ENCODE assay signal across 12 mouse cellular contexts in genomic region chr10:70496938-70497337, GRCm38 (mm10). TPM values are rescaled to one million over a fixed set of nuclear protein-coding genes. Genes with fewer than 3 reads are reported as not detected.
DNase-seq lines count a peak whose midpoint lies in the region; ATAC-seq lines count a peak whose summit lies in the region.
"Had no signal": no experiment of that assay in that cellular context is flagged by ENCODE, and none has a peak within 500 bp of the region (broad histone marks: within the 10 kb centered on the region; RNA-seq: fewer than 3 reads in every experiment).

No protein-coding gene starts in this region.

- no peak overlapping the region for H3K4me2 ChIP-seq in kidney, embryonic 15.5 days
- H3K4me2 ChIP-seq in heart, embryonic 15.5 days: no peak overlapping the region
- no peak overlapping the region for H3K4me2 ChIP-seq in forebrain, embryonic 14.5 days (ENCODE audit: low read length)
- H3K4me2 ChIP-seq: limb, embryonic 12.5 days had no signal

- H3K4me3 ChIP-seq in kidney, embryonic 15.5 days (replicated peaks): no peak overlapping the region
- H3K4me3 ChIP-seq in heart, embryonic 15.5 days: no peak overlapping the region
- no peak overlapping the region for H3K4me3 ChIP-seq in forebrain, embryonic 14.5 days (ENCODE audit: low read depth, low read length)
- H3K4me3 ChIP-seq: limb, embryonic 12.5 days had no signal

- no peak overlapping the region for H3K9ac ChIP-seq in kidney, embryonic 15.5 days
- no peak overlapping the region for H3K9ac ChIP-seq in heart, embryonic 15.5 days
- no peak overlapping the region for H3K9ac ChIP-seq in forebrain, embryonic 14.5 days (ENCODE audit: low read length)
- H3K9ac ChIP-seq: limb, embryonic 12.5 days had no signal

- DNase-seq in kidney, adult 9 months: peak; percentile 54
- DNase-seq in adrenal gland, postnatal 10 days: peak; percentile 36
- peak; percentile 67 for DNase-seq in lung, postnatal 14 days
- no peak for DNase-seq in thymus, postnatal 14 days
- DNase-seq in T-cell, adult 2 months (ENCODE audit: low spot score): no peak
- no peak for DNase-seq in forebrain, embryonic 14.5 days (ENCODE audit: low spot score)
- DNase-seq: cerebellum, adult 9-11 months; spleen, adult 18-20 months had no signal

- no peak overlapping the region for H3K27ac ChIP-seq in kidney, embryonic 15.5 days
- H3K27ac ChIP-seq in heart, embryonic 15.5 days: no peak overlapping the region
- H3K27ac ChIP-seq in forebrain, embryonic 14.5 days (ENCODE audit: low read depth, low read length): no peak overlapping the region
- H3K27ac ChIP-seq: limb, embryonic 12.5 days had no signal

- no peaks in the 10 kb centered on the region for H3K27me3 ChIP-seq in kidney, embryonic 15.5 days
- H3K27me3 ChIP-seq in heart, embryonic 15.5 days: no peaks in the 10 kb centered on the region
- H3K27me3 ChIP-seq in forebrain, embryonic 14.5 days (replicated peaks; ENCODE audit: control insufficient read depth, insufficient read depth, low read length): no peaks in the 10 kb centered on the region
- H3K27me3 ChIP-seq: limb, embryonic 12.5 days had no signal

- ATAC-seq in kidney, embryonic 15.5 days (replicated peaks; ENCODE audit: low FRiP score): no peak
- 0 out of 2 replicates have a peak, but pooled peaks have one; percentile 15 for ATAC-seq in heart, embryonic 15.5 days (replicated peaks; ENCODE audit: insufficient number of reproducible peaks, insufficient read depth, low FRiP score, low read depth)
- no peak for ATAC-seq in forebrain, embryonic 14.5 days

- peaks cover 19% of the 10 kb centered on the region for H3K4me1 ChIP-seq in kidney, embryonic 15.5 days
- peaks cover 13% of the 10 kb centered on the region for H3K4me1 ChIP-seq in heart, embryonic 15.5 days (replicated peaks)
- peaks cover 12% of the 10 kb centered on the region; the same call in 1 of the 2 replicates for H3K4me1 ChIP-seq in forebrain, embryonic 14.5 days (ENCODE audit: control insufficient read depth, insufficient read depth, low read length)

- H3K36me3 ChIP-seq in kidney, embryonic 15.5 days: no peaks in the 10 kb centered on the region
- no peaks in the 10 kb centered on the region for H3K36me3 ChIP-seq in heart, embryonic 15.5 days
- H3K36me3 ChIP-seq in forebrain, embryonic 14.5 days (ENCODE audit: control insufficient read depth, insufficient read depth, low read length): no peaks in the 10 kb centered on the region
- H3K36me3 ChIP-seq: G1E; limb, embryonic 12.5 days had no signal

- no peaks in the 10 kb centered on the region for H3K9me3 ChIP-seq in kidney, embryonic 15.5 days (replicated peaks)
- H3K9me3 ChIP-seq in heart, embryonic 15.5 days (replicated peaks): no peaks in the 10 kb centered on the region
- no peaks in the 10 kb centered on the region for H3K9me3 ChIP-seq in forebrain, embryonic 14.5 days (replicated peaks; ENCODE audit: control insufficient read depth, low read length)
- H3K9me3 ChIP-seq: limb, embryonic 12.5 days had no signal

RNA-seq across cellular contexts. Expression of gene Fam13c, which starts 56.7 kb away (rescaled TPM):
- 6.2 and 6.9 TPM in 2 replicates for polyA plus RNA-seq in kidney, embryonic 15.5 days (2015; fragmentation: Nextera tagmentation; extraction: Ambion mirVana)
- total RNA-seq in adrenal gland, postnatal 10 days (2021): 10 to 100 TPM; 13.2 to 16.2 TPM
- polyA plus RNA-seq in heart, embryonic 15.5 days (2015; fragmentation: Nextera tagmentation; extraction: Ambion mirVana): 10.1 and 11.5 TPM in 2 replicates
- 20.8 and 25.3 TPM in 2 replicates for polyA plus RNA-seq in forebrain, embryonic 14.5 days (2014; fragmentation: Nextera tagmentation; extraction: Ambion mirVana)
- polyA plus RNA-seq: G1E had no signal

Comparison
In these comparisons a context has a peak if more than half of its experiments do, and no peak if none do; other contexts are left out.
1. DNase-seq: peak in kidney, adult 9 months (single experiment), adrenal gland, postnatal 10 days (single experiment) and lung, postnatal 14 days (single experiment); none in thymus, postnatal 14 days (single experiment), T-cell, adult 2 months (single experiment) and forebrain, embryonic 14.5 days (single experiment).